Mouse (Mus musculus) c-Kit-positive CD71-positive TER-119-negative erythroid progenitor cells, embryonic 14.5 days (primary cell): ENCODE measurements around the gene Zswim4.

Experiments used
- DNase-seq: peaks from one replicate; pipeline ENCODE4 v3.0.0-alpha.2; 2013; ENCODE audit warnings: low read depth

Zswim4 gene

GRCm38 (mm10) chr8:84200126-84200555 lies 36.7 kb downstream of the Zswim4 start:
- no peak for DNase-seq

GRCm38 (mm10) chr8:84199348-84200125 lies 37.3 kb downstream of the Zswim4 start:
- DNase-seq = no peak

GRCm38 (mm10) chr8:84198871-84199270 lies 38.0 kb downstream of the Zswim4 start:
- no peak for DNase-seq

- peak; percentile 86 for DNase-seq
Observed at GRCm38 (mm10) chr8:84197922-84198774, 38.7 kb downstream of the Zswim4 start.

- no peak for DNase-seq
Observed at GRCm38 (mm10) chr8:84197141-84197921, 39.5 kb downstream of the Zswim4 start.

GRCm38 (mm10) chr8:84194224-84194743 lies 42.6 kb downstream of the Zswim4 start:
- DNase-seq = no peak

GRCm38 (mm10) chr8:84193566-84193965 lies 43.3 kb downstream of the Zswim4 start:
- no peak for DNase-seq

GRCm38 (mm10) chr8:84193161-84193560 lies 43.7 kb downstream of the Zswim4 start:
- DNase-seq = no peak

GRCm38 (mm10) chr8:84192555-84192954 lies 44.3 kb downstream of the Zswim4 start:
- DNase-seq = no peak

GRCm38 (mm10) chr8:84192023-84192422 lies 44.8 kb downstream of the Zswim4 start:
- no peak for DNase-seq

GRCm38 (mm10) chr8:84190191-84190867 lies 46.5 kb downstream of the Zswim4 start:
- DNase-seq = no peak

- no peak for DNase-seq
Observed at GRCm38 (mm10) chr8:84189603-84190002, 47.3 kb downstream of the Zswim4 start.

- no peak for DNase-seq
Observed at GRCm38 (mm10) chr8:84188671-84189070, 48.2 kb downstream of the Zswim4 start.

- peak; percentile 83 for DNase-seq
Observed at GRCm38 (mm10) chr8:84187065-84187755, 49.6 kb downstream of the Zswim4 start.

- DNase-seq = no peak
Observed at GRCm38 (mm10) chr8:84186547-84186946, 50.3 kb downstream of the Zswim4 start.

- DNase-seq = no peak
Observed at GRCm38 (mm10) chr8:84185117-84185516, 51.7 kb downstream of the Zswim4 start, which contains the start of gene Nanos3. TSS of gene Nanos3 (minus strand) at chr8:84185217.

- DNase-seq = no peak
Observed at GRCm38 (mm10) chr8:84184085-84185043, 52.5 kb downstream of the Zswim4 start.

GRCm38 (mm10) chr8:84183261-84184084 lies 53.4 kb downstream of the Zswim4 start:
- DNase-seq = no peak

- no peak for DNase-seq
Observed at GRCm38 (mm10) chr8:84182833-84183232, 54.0 kb downstream of the Zswim4 start.
